Mouse (Mus musculus): ENCODE data around the gene Sorcs3. TPM values are rescaled to one million over a fixed set of nuclear protein-coding genes. Genes with fewer than 3 reads are reported as not detected.

Gene Sorcs3
- polyA plus RNA-seq, 1 experiment from 2014 or later: 9.3 TPM

DNA sequence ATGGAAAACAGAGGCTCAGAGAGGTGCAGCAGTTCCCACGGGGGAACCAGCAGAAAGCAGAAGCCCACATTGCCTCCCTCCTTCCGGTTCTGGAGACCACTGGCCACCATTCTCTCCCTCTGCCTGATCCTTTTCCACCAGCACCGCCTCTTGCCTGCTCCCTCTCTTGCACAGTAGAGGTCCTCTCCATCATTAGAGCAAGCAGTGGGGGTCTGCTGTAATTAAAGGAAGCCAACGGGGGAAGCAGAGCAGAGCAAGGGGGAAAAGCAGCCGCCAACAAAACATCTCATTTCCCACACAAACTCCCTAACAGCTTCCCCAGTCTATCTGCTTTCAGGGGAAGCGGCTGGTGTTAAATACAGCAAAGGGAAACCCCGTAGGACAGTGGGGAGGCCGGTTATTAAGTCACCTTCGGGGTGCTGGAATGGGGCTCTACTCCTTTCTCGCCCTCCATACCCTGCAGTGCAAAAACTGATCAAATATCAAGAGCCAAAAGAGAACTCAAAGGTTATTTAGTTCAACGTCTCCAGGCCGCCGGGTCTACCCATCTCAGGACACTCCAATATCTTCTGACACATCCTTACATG, 32.1 kb downstream of the Sorcs3 start:
- H3K27ac ChIP-seq: no peak overlapping the region
- ATAC-seq (ENCODE audit: low FRiP score, low read depth): no peak
- H3K4me1 ChIP-seq: peaks cover 10% of the 10 kb centered on the region
- no peaks in the 10 kb centered on the region for H3K36me3 ChIP-seq
- no peak overlapping the region for H3K4me3 ChIP-seq
- no peak overlapping the region for H3K4me2 ChIP-seq (replicated peaks)
- no peaks in the 10 kb centered on the region for H3K9me3 ChIP-seq
- no peak overlapping the region for H3K9ac ChIP-seq
- H3K27me3 ChIP-seq (replicated peaks): no peaks in the 10 kb centered on the region
- WGBS: 54% methylated on average over 13 of the region's 13 CpGs

DNA sequence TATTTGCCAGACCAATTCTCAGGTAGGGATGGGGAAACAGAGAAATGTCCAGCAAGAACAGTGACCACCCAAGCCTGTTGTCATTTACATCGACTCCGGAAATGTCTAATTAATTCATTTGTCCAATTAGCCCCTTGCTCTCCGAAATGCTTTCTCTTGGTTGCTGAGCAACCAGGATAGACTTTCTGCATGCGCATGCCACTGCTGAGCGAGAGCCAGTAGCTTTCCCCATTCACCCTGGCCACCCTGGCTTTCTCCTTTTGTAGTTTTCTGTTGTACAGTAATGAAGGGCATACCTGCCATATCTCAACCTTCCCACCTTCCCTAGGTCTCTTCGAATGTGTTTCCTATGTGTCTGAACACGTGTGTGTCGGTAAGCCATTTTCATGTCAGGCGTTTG, 32.6 kb downstream of the Sorcs3 start:
- ATAC-seq (ENCODE audit: low FRiP score, low read depth): no peak
- Histone ChIP-seq H3K4me3 (no peak overlapping the region), H3K4me2 (replicated peaks) (no peak overlapping the region), H3K27ac (no peak overlapping the region), H3K9me3 (no peaks in the 10 kb centered on the region), H3K4me1 (peaks cover 10% of the 10 kb centered on the region), H3K36me3 (no peaks in the 10 kb centered on the region), H3K27me3 (replicated peaks) (no peaks in the 10 kb centered on the region), H3K9ac (no peak overlapping the region)
- WGBS: 49% methylated on average over 9 of the region's 9 CpGs

DNA sequence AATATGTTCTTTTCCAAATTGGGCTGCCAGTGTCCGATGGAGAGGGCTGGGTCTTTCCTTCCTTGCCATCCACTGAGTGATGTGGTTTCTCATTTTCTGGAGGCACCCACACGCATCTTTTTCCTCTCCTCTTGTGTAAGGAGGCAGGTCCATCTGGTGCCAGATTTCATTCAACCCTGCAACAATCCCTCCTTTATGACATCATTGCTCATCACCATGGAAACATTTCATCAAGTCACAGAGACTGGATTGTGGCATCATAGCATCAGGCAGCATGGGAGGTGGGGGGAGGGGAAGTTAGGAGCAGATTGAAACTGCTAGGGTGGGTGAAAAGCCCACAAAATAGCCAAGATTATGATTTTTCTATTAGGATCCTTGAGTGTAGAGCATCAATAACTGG, 35.1 kb downstream of the Sorcs3 start:
- Histone ChIP-seq H3K36me3 (no peaks in the 10 kb centered on the region), H3K9ac (no peak overlapping the region), H3K9me3 (no peaks in the 10 kb centered on the region), H3K27me3 (replicated peaks) (no peaks in the 10 kb centered on the region), H3K4me3 (no peak overlapping the region), H3K27ac (no peak overlapping the region), H3K4me1 (peaks cover 10% of the 10 kb centered on the region), H3K4me2 (replicated peaks) (no peak overlapping the region)
- WGBS: 41% methylated on average over 2 of the region's 2 CpGs
- peak; percentile 81 for ATAC-seq (ENCODE audit: low FRiP score, low read depth)

DNA sequence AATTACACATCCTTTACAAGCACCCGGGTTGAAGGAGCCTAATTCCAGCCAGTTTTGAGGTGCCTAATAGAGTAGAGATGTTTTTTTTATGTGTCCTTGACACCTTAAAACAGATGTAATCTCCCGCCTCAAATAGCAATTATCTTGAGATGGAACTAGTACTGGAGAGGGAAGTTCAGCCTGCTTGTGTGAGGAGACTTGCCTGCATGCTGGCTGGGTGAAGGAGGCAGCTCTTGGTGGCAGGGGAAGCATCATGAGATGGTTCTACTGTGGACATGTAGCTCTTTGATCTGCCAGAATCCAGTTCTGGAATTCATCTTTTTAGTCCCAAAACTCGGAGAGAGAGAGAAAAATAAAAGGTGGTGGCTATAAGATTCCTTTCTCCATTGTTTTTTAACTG, 38.2 kb downstream of the Sorcs3 start:
- Histone ChIP-seq H3K36me3 (no peaks in the 10 kb centered on the region), H3K9ac (no peak overlapping the region), H3K4me2 (replicated peaks) (no peak overlapping the region), H3K27me3 (replicated peaks) (no peaks in the 10 kb centered on the region), H3K4me1 (peaks cover 10% of the 10 kb centered on the region), H3K4me3 (no peak overlapping the region), H3K9me3 (no peaks in the 10 kb centered on the region), H3K27ac (no peak overlapping the region)
- whole genome bisulfite sequencing: 77% methylated on average over 3 of the region's 3 CpGs
- ATAC-seq (ENCODE audit: low FRiP score, low read depth): no peak

DNA sequence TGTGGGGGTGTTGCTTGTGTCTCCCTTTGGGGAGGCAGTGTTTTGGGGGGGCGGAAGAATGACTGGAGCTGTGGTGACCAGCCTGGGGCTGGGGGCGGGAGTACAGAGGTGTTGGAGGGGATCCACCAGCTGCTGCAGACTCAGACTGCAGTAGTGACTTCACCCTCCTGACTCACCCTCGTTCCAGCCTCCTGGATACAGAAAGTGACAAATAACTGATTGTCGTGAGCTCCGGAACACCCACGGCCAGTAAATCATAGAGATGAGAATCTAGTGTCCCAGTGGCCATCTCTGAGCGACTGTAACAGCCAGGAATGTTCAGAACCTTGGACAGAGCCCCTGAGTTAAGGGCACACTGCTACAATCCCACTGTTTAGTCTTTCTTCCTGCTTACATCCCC, 53.4 kb downstream of the Sorcs3 start:
- Histone ChIP-seq H3K36me3 (no peaks in the 10 kb centered on the region), H3K27ac (no peak overlapping the region), H3K9ac (no peak overlapping the region), H3K4me3 (no peak overlapping the region), H3K27me3 (replicated peaks) (no peaks in the 10 kb centered on the region), H3K4me1 (no peaks in the 10 kb centered on the region), H3K9me3 (no peaks in the 10 kb centered on the region), H3K4me2 (replicated peaks) (no peak overlapping the region)
- 66% methylated on average over 7 of the region's 7 CpGs for WGBS
- ATAC-seq (ENCODE audit: low FRiP score, low read depth): no peak

DNA sequence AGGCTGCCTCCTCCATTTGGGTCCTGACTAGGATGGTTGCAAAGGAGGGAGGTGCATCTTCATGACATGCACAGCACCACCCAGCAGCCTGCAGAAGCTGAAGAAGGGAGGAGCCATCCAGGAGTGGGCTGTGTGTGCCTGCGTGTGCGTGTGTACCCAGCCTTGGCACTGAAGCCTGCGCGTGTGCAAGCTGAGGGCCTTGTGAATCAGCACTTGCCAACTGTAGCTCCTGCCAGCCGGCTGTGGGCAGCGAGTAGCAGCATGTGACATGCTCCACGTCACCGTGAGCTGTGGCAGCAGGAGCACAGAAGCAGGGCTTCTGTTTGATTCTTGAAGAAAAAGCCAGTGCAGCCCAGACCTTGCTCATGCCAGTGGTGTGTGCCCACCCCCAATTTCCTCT, 54.8 kb downstream of the Sorcs3 start:
- 87% methylated on average over 8 of the region's 8 CpGs for WGBS
- ATAC-seq (ENCODE audit: low FRiP score, low read depth): no peak

DNA sequence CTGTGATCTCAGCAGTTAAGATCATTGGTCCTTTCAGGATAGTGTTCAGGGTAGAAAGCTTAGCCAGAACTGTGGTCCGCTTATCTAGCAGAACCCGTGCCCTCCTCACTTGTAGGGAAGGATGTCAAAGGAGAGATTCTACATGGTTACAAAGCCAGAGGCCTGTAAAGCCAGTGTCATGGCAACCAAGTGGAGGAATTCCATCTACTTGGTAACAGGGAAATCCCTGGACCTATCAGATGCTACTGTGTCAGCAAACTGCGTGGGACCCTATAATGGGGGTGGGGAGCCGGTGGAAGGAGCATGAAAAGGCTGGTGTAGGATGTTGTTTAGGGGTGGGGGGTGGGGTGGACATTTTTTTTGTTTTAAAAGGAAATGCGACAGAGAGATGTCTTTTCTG, 57.9 kb downstream of the Sorcs3 start:
- Histone ChIP-seq H3K4me1 (no peaks in the 10 kb centered on the region), H3K4me3 (no peak overlapping the region), H3K36me3 (no peaks in the 10 kb centered on the region), H3K9ac (no peak overlapping the region), H3K27me3 (replicated peaks) (no peaks in the 10 kb centered on the region), H3K4me2 (replicated peaks) (no peak overlapping the region), H3K9me3 (no peaks in the 10 kb centered on the region), H3K27ac (no peak overlapping the region)
- 46% methylated on average over 5 of the region's 5 CpGs for WGBS
- ATAC-seq (ENCODE audit: low FRiP score, low read depth): 0 out of 2 replicates have a peak, but pooled peaks have one; percentile 25

More for the DNA sequence above, 54.8 kb downstream of the Sorcs3 start:
- no peaks in the 10 kb centered on the region for H3K27me3 ChIP-seq (replicated peaks)
- H3K4me1 ChIP-seq: no peaks in the 10 kb centered on the region
- H3K36me3 ChIP-seq: no peaks in the 10 kb centered on the region
- no peak overlapping the region for H3K27ac ChIP-seq
- no peaks in the 10 kb centered on the region for H3K9me3 ChIP-seq
- H3K9ac ChIP-seq: no peak overlapping the region
- H3K4me3 ChIP-seq: no peak overlapping the region
- no peak overlapping the region for H3K4me2 ChIP-seq (replicated peaks)

DNA sequence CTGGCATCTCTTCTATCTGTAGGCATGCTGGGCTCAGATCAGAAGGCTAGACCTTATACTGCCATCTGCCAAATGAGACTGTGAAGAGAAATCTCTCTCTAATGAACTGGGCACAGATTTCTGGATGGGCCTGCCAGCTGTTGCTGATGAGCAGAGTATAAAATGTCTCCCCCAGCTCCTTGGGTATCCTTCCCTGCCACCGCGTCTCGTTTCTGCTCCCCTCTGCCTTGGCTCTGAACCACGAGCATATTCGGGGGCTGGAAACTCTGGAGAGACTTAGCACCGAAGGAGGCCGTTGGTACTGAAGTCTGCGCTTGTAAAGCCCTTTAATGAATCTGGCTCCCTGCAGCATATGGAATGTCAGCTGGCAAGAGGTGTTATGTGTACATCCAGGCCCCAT, 74.4 kb downstream of the Sorcs3 start:
- no peaks in the 10 kb centered on the region for H3K9me3 ChIP-seq
- no peaks in the 10 kb centered on the region for H3K36me3 ChIP-seq
- no peak overlapping the region for H3K9ac ChIP-seq
- H3K4me2 ChIP-seq (replicated peaks): no peak overlapping the region
- no peak for ATAC-seq (ENCODE audit: low FRiP score, low read depth)
- H3K27me3 ChIP-seq (replicated peaks): no peaks in the 10 kb centered on the region
- WGBS: 65% methylated on average over 8 of the region's 8 CpGs
- no peak overlapping the region for H3K4me3 ChIP-seq
- no peaks in the 10 kb centered on the region for H3K4me1 ChIP-seq
- H3K27ac ChIP-seq: no peak overlapping the region

DNA sequence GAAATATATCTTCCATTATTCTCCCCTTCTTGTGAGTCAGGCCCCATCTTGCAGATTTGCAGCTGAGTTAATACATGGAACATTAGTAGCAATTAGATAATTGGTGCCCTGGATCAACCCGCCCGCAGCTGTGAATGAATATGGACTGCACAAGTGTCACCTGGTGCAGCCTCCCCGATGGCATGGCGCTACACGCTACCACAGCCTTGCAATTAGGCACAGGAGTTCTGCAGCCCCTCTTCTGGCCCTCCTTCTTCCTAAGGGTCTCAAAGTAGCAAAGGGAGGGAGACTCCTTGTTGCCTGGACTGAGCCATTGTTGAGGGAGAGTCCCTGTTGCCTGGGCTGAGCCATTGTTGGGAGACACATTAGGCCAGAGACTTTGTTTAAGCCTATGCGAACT, 76.4 kb downstream of the Sorcs3 start:
- Histone ChIP-seq H3K4me1 (0 out of 2 replicates have a peak, but pooled peaks cover 2% of the 10 kb centered on the region), H3K9me3 (no peaks in the 10 kb centered on the region), H3K4me3 (no peak overlapping the region), H3K4me2 (replicated peaks) (no peak overlapping the region), H3K27me3 (replicated peaks) (no peaks in the 10 kb centered on the region), H3K36me3 (no peaks in the 10 kb centered on the region), H3K27ac (no peak overlapping the region), H3K9ac (no peak overlapping the region)
- WGBS: 57% methylated on average over 6 of the region's 6 CpGs
- ATAC-seq (ENCODE audit: low FRiP score, low read depth): no peak

DNA sequence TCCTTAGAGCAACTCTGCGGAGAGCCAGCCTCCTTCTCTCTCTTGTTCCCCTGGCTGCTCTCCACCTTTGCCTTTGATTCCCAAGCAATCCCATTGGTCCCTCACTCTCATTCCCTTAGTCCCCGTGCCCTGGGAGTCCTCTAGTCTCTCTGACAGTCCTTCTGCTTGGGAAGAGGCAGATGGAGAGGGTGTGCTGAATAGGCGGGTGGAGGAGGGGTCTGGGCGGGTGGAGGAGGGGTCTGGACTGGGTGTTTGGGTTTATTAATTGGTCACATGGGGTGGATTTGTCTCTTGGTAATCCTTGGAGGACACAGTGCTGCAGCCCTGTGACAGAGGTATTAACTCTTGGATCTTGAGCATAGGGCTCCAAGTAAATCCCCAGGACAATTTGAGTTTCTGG, 77.4 kb downstream of the Sorcs3 start:
- 35% methylated on average over 4 of the region's 4 CpGs for WGBS
- Histone ChIP-seq H3K4me3 (no peak overlapping the region), H3K27ac (no peak overlapping the region), H3K27me3 (replicated peaks) (no peaks in the 10 kb centered on the region), H3K9ac (no peak overlapping the region), H3K4me1 (0 out of 2 replicates have a peak, but pooled peaks cover 2% of the 10 kb centered on the region), H3K9me3 (no peaks in the 10 kb centered on the region), H3K36me3 (no peaks in the 10 kb centered on the region), H3K4me2 (replicated peaks) (no peak overlapping the region)
- ATAC-seq (ENCODE audit: low FRiP score, low read depth): 0 out of 2 replicates have a peak, but pooled peaks have one; percentile 41

DNA sequence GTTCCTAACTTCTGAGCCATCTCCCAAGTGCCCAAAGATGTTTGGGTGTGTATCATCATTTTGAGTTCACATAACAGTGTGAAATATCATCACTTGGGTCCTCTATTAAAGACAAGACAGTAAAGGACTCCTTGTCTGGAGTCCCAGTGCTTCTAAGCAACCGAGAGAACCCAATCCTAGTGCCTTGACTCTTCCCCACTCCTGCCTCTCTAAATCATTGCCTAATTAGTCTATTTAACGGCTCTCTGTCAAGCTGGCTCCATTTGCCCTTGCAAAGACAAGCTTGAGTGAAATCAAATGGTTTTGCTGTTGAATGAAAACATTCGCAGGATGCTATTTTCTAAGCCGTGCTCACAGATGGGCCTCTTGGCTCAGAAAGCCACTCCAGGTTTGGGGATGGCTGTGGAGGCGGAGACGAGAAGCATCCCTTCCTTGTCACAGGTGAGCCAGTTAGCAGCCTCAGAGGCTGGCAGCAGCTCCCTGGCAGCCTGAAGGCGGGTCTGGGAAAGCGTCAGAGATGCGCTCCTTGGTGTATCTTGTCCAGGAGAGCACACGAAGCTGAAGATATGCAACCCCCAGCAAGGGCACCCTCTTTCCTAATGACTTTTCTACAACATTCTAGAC, 79.9 kb downstream of the Sorcs3 start:
- no peaks in the 10 kb centered on the region for H3K36me3 ChIP-seq
- no peak for ATAC-seq (ENCODE audit: low FRiP score, low read depth)
- no peak overlapping the region for H3K4me3 ChIP-seq
- H3K27ac ChIP-seq: no peak overlapping the region
- 0 out of 2 replicates have a peak, but pooled peaks cover 2% of the 10 kb centered on the region for H3K4me1 ChIP-seq
- H3K27me3 ChIP-seq (replicated peaks): no peaks in the 10 kb centered on the region
- 68% methylated on average over 10 of the region's 10 CpGs for WGBS
- no peak overlapping the region for H3K4me2 ChIP-seq (replicated peaks)
- H3K9ac ChIP-seq: no peak overlapping the region
- H3K9me3 ChIP-seq: no peaks in the 10 kb centered on the region

DNA sequence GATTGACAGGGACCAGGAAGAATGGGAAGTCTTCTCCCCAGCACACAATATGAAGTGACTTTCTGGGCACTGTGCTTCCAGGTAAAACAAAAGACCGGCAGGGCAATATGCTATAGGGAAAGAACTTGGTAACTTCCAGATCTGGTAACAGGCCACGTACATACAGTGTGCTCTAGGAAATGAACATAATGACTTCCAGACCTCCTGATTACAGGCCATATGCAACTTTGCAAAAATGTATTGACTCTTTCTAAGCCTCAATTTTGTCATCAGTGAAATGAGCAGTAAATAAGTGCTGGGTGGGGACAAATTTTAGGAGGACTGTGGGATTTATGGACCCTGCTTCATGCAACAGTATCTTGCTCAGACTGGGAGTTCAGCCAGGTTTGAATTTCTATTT, 88.4 kb downstream of the Sorcs3 start:
- ATAC-seq (ENCODE audit: low FRiP score, low read depth): no peak
- Histone ChIP-seq H3K27ac (no peak overlapping the region), H3K9ac (no peak overlapping the region), H3K4me2 (replicated peaks) (no peak overlapping the region), H3K4me1 (no peaks in the 10 kb centered on the region), H3K4me3 (no peak overlapping the region), H3K36me3 (no peaks in the 10 kb centered on the region), H3K9me3 (no peaks in the 10 kb centered on the region), H3K27me3 (replicated peaks) (no peaks in the 10 kb centered on the region)
- 94% methylated on average over 2 of the region's 2 CpGs for WGBS

DNA sequence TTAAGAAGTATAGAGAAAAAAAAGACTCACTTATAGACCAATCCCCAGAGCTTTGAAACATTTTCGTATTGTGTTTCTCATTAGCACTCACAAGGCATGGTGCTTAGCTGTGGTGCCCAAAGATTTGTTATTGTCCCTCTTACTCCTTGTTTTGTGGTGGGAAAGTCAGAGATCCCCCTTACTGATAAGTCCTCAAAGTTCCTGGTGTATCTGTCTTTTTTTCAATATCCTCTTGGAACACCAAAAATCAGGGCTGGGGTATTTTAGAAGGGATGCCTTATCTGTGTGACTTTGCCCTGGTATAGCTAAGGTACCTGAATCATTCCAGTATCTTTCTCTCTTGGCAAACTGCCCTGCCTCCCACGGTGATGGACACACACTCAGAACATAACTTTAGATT, 92.6 kb downstream of the Sorcs3 start:
- no peak for ATAC-seq (ENCODE audit: low FRiP score, low read depth)
- no peak overlapping the region for H3K4me3 ChIP-seq
- WGBS: 86% methylated on average over 2 of the region's 2 CpGs

More for the DNA sequence above, 92.6 kb downstream of the Sorcs3 start:
- Histone ChIP-seq H3K27ac (no peak overlapping the region), H3K4me1 (peaks cover 12% of the 10 kb centered on the region; the same call in 1 of the 2 replicates), H3K9ac (no peak overlapping the region), H3K4me2 (replicated peaks) (no peak overlapping the region), H3K36me3 (no peaks in the 10 kb centered on the region), H3K27me3 (replicated peaks) (no peaks in the 10 kb centered on the region), H3K9me3 (no peaks in the 10 kb centered on the region)

All from neural tube, embryonic 12.5 days (tissue).